Mouse (Mus musculus) left cerebral cortex, postnatal 25 days (tissue): Measurements from ENCODE around the gene Gm10401. TPM values are rescaled to one million over a fixed set of nuclear protein-coding genes. Genes with fewer than 3 reads are reported as not detected.

Experiments
- DNase-seq, 2 experiments: peaks; one replicate each; pipeline ENCODE4 v3.0.0; 2022; ENCODE audit warnings: low spot score in 2 of 2, mixed read lengths in 1 of 2
- intact Hi-C: fragments of 180-260 bp; cut with DNase I; formaldehyde crosslinking; loops from one replicate; pipeline ENCODE4 v1.15.1; 2025
- total RNA-seq, 2 experiments: library from RNA; stranded (reverse); gene quantifications; 2 replicates each; pipeline ENCODE4 v1.2.3; 2021

The Gm10401 gene
- not detected for total RNA-seq

DNA sequence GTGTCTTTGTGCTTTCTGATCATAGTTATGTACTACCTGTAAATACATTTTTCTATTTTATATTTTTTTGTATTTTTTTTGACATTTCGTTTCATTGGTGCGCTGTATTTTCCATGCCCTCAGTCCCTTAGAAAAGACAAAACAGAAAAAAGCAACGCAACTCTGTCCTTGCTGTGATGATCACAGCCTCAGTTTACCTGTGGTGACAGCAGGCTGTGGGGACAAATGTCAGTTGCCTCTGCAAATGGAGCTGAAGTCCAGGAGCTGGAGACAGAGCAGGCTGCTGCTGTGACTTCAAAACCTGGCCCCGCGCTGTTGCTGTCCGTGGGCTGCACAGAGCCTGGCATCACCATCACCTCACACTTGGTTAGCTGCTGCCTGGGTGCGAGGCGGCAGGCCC is at the start of gene Gm10401:
Gene Gm10401 (minus strand): TSS at position 101 of the 400 bp plus-strand sequence.
- DNase-seq: no peak
- intact Hi-C loops: no loop called here

DNA sequence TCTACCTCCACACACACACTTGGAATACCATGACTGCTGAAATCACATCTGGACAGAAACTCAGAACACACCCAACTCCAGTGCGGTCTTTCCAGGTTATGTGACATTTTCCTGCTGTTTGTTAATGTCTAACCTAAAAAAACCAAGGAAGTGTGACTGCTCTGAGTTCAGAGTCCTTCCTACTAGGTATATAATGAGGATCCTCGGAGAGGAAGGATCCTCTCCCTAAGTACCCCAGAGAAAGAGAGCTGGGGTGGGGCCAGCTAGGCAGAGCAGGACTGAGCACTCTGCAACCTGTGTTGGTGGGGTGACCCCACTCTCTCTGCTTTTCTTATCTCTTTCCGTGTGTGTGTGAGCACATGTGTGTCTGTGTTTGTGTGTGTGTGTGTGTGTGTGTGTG is 49.3 kb upstream of the Gm10401 start:
- intact Hi-C loops: no loop called here
- no peak for DNase-seq

DNA sequence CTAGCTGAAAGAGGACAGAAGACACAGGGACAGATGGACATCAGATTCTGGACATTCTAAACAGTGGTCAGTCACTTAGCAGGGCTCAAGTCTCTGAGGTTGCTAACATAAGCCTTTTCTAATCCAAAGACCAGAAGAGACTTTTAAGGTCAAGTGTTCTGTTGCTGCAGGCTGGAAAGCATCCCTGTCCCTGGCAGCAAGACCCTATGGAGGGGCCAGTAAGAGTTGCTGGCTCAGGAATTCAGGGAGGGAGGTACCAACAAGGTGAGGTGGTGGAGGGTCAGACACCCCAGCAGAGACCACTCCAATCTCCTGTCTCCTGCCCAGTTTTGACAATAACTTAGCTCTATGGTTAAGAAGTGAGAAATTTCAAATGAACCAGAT is 48.6 kb upstream of the Gm10401 start:
- no peak for DNase-seq
- intact Hi-C loops: no loop called here

DNA sequence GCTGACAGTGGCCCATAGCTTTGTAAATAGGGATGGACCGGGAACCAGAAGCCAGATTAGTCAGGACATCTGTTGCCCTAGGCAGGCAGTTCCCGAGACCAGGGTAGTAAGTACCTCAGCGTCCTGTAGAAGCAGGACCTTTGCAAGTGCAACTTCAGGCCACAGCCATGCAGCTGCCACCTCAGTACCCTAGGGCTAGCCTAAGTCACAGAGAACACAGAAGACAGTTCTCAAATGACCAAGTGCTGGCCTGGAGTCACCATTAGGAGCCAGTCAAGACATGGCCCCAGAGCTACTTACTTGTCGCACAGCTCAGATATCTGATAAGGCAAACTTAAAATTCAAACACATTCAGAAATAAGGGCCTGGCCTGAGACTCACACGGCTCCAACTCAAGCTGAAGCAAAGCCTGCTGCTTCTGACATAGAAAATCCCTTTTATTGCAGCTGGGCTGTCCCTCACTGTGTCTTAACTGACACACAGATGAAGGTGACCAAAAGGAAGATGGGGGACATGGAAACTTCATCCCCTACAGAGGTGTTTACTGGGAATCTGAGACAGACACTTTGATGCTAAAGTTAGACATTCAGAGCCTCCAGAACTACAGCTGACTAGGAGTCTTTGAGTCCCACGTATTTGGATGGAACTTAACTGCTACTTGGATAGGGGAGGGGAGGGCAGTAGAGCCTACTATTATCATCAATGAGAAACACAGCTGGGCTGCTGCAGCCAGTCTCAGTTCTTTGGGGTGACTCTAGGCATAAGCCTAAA is 48.1 kb upstream of the Gm10401 start:
- intact Hi-C loops: no loop called here
- no peak for DNase-seq

DNA sequence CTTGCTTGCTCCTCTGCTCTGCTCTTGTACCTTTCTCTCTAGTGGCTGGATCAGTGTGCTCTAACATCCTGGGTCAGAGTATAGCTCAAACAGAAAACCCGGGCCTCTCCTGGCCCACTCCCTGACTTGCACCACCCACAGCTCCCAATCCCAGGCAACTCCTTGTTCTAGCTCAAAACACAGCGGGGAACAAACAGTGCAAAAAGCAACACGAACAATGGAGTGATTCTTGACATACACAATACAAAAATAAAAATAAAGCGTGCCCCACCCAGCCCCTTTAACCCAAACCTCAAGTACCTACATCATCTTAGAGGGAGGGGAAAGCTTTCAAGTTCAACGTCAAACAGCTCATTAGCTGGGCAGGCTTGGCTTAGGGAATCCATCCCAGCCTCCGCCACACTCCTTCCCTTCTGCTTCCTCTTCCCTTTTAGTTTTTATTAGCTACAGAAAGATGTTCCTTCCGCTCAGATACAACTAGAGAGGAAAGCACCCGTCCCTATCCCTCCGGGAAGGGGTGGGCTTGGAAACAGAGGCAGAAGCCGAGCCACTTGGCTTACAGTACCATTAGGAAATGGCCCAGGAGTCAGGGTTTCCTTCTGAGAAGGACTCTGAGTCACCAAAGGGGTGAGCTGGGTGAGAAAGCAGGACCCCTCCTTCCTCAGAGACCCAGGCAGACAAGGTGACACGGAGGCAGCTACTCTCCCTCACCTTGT is 47.3 kb upstream of the Gm10401 start:
- intact Hi-C loops: no loop called here
- DNase-seq: no peak

DNA sequence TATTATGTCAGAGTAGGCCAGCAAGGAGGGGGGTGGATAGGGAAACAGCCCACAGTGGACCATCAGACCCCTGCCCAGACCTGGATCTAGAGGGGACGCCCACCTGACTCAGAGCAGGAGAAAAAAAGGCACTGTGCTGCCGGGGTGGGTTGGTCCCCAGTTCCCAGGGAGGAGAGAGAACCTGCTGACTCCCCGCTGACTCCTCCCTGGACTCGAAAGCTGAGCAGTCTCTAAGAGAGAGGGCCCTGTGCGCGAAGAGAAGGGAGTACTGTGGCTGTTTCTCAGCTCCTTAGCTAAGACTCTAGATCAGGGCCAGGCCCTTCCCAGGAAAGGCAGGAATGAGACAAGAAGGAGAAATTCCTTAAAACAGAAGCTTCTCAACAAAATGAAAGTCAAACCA is 46.4 kb upstream of the Gm10401 start:
- intact Hi-C loops: no loop called here

DNA sequence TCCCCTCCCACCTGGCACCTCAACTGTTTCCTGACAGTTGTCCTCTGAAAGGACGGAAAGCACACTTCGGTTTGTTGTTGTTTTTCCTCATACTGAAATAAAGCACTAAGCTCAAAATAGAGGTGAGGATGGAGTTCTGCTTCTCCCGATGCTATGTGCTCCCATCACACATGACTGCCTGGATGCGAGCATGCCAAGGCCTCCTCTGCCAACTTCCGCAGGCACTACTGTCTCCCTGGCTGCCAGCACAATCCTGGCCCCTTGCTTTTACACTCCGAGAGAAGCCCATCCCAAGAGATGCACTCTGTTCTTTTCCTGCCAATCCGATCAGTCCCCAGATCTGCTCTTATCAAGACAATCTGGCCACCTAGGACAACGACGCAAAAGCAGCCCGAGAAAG is 45.5 kb upstream of the Gm10401 start:
- peak; percentile 38 to 54 for DNase-seq
- intact Hi-C loops: no loop called here

More for the DNA sequence above, 46.4 kb upstream of the Gm10401 start:
- no peak for DNase-seq

DNA sequence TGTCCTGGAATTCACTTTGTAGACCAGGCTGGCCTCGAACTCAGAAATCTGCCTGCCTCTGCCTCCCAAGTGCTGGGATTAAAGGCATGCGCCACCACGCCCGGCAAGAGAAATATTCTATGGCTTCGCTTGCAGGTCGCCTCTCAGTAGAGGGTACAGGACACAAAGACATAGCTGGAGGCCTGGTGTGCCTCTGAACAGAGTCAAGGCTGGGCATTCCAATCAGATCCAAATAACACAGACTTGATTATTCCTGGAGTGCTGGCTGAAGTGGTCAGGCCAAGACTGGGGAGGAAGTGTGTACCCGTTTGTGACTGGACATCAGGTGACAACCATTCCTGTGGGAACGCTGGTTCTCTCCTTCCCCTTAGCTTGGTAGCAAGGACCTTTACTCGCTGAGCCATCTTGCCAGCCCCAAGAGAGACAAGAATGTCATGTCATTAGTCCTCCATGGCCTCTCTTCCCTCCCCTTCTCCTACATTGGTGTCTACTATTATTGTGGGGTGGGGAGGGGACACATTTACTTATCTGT is 44.1 kb upstream of the Gm10401 start:
- intact Hi-C loops: no loop called here

DNA sequence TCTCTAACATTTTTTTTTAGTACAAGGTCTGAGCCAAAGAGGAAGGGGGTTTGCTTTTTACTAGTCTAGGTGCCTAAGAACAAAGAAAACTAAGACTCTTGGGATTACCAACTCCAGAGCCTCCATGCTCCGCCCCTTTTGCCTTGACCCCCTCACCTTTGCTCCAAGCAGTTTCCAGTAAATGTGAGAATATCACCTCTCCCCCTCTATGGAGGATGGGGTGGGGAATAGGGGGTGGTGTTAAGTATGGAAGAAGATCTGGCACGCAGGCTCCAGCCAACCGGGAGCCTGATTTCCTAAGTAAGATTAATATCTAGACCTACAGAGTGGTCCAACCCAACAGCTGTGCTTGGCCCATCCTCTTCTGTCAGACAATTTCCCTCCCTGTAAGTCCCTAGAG is 42.6 kb upstream of the Gm10401 start:
- no peak for DNase-seq
- intact Hi-C loops: no loop called here

More for the DNA sequence above, 44.1 kb upstream of the Gm10401 start:
- DNase-seq: no peak

DNA sequence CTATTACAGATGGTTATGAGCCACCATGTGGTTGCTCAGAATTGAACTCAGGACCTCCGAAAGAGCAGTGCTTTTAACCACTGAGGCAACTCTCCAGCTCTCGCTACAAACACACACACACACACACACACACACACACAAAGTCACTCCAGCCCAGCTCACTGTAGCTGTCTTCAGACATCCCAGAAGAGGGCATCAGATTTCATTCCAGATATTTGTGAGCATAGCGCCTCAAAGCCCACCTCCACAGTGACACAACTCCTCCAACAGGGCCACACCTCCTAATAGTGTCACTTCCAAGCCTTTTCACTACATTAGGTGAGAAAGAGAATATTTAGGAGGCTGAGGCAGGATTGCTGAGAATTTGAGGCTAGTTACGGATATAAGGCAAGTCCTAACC is 41.0 kb upstream of the Gm10401 start:
- no peak for DNase-seq
- intact Hi-C loops: no loop called here

DNA sequence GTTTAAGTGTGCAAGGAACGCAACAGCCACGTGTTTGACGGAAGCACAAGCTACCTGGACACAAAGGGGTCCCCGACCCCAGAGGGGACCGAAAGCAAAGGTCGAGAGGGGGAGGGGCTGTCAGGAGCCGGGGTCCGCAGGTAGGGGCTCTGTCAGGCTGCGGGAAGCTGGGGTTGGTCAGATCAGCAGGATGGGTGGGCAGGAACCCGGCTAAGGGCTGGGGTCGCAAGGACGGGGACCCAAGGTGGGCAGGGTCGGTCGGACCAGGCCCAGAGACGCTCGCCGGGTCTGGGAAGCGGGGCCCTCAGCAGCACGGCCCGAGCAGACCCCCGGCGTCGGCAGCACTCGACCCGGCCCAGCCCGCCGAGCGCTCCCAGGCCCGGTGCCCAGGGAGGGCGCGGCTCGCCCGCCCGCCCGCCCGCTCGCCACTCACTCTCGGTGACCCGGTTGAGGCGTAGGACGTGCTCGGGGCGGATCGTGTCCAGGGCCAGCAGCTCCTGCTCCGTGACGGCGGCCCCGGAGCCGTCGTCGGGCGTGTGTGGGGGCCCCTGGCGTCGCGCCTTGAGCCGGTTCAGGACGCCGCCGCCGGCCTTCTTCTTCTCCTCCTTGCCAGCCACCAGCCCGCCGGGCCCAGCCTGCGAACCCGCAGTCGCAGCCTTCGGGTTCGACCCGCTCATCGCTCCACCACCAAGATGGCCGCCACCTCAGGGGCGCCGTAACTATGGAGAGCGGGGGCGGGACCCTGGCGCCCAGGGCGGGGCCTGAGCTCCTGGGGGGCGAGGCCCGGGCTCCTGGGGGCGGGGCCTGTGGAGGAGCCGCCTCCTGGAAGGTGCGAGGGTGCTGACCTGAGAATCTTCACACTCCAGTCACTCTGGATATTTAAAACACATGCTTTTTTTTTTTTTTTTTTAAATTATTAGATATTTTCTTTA is 36.4 kb upstream of the Gm10401 start, which contains the start of gene Unc119b:
Gene Unc119b (minus strand): TSS at position 742 of the 932 bp plus-strand sequence.
- peak; percentile 85 to 87 for DNase-seq
- intact Hi-C loops: no loop called here

DNA sequence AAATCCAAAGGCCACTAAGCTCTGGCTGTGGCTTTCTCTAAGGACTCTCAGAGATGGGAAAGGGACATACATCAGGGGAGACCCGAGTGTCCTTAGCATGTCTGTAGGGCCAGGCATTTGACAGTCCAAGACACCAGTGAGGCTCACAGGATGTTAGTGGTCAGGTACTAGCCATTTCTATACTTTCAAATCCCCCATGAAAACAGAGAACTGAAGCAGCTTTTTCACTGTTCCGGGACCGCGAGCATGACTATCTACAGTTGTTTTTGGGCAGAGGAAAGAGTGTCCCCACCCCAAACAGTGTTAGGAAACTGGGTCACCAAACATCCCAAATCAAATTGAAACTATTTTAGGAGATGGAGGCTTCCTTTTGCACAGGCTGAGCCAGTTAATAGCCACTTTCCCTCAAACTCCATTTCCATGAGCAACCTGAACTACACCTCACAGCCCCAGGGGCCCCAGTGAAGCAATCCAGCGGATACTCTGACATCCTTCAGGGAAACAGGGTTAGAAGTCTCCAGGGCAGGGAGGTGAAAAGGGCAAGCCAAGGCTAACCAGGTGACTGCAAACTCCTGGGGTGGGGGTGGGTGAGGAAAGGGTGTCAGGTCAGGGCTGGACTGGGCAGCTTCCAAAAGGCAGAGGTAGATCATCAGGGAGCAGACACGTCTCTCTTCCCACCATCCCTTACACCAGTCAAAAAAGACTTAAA is 35.4 kb upstream of the Gm10401 start:
- DNase-seq: no peak
- intact Hi-C loops: no loop called here

DNA sequence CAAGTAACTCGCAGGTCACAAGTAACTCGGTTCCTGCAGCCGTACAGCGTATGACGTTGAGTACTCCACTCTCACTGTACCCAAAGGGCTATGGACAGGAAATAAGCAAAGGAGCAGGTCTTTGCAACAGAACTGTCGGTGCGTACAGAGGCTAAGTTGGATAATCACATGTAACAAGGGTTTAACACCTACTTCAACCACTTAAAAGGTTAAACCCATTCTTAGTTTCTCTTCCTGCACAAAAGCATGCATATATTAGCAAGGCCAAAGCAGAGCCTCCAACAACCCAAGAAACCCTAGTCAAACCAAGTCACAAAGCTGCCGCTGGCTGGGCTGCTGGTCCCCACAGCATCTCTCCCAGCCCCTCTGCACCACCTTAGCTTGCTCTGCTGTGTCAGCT is 34.4 kb upstream of the Gm10401 start:
- intact Hi-C loops: no loop called here
- no peak for DNase-seq

DNA sequence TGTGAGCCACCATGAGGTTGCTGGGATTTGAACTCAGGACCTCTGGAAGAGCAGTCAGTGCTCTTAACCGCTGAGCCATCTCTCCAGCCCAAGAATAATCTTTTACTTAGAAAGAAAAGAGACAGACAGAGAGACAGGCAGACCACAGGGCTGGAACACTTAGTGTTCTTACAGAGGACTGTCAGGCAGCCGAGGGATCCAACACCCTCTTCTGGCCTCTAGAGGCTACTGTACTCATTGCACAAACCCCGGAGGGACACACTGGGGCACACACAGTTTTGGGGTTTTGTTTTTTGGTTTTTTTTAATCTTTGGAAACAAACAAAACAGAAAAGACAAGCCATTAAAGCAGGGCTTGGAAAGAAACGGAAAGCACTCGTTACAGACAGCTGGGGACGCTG is 31.2 kb upstream of the Gm10401 start:
- intact Hi-C loops: no loop called here
- DNase-seq: no peak

DNA sequence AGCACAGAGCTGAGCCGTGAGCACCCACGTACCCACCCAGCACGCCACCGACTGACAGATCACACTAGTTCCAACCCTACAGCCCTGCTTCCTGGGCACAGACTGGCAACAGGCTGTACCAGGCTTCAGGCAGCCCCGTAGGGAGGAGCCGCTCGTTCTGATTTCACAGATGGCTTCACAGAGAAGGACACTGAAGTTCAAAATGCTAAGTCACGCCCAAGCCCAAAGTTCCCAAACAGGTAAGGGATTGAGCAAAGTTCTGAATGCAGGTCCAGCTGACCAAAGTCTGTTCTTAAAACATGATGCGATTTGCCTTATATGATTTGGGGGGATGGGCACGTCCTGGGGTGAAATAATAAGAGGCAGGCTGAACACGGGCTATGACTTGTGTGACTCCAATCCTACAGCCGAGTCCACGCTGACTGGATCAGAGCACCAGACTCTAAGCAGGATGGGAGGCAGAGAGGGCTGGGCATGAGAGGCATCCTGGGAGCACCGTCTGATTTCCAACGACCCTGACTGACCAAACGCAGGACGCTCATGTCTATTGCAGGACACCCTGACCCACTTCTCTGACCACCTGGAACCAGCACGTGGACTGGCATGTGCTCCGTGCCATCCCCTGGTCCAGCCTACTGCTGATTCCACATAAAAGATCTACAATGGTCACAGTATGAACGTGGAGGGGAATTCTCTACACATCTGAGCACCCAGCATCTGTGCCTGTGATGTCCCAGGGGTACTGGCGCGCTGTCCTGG is 29.5 kb upstream of the Gm10401 start:
- no peak for DNase-seq
- intact Hi-C loops: no loop called here

DNA sequence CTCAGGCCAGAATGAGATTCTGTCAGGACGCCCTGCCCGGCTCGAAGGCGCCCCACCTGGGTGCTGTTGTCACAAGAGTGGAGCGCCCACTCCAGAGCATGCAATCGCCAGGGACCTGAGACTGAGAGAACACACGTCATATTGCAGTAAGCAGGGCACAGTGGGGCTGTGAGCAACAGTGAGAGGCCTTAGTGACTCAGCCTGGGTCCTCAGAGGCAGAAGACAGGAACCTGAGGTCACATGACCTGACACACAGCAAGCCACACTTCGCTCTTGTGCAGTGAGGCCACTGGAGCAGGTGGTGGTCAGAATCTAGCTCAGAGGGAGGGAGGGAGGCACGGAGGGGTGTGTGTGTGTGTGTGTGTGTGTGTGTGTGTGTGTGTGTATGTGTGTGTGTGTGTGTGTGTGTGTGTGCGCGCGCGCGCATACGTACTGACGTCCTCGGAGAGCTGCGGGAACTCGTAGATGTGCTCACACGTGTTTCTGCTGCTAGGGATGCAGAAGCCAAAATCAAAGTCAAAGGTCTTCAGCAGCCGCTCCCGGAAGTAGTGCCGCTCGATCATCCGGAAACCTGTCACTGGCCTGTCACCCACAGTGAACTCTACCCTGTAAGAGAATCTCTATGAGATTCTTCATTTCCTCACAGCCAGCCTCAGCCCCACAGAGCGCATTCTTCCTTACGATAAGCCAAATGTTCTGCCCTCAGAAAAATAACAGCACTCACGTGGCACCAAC is 28.6 kb upstream of the Gm10401 start:
- intact Hi-C loops: no loop called here
- DNase-seq: no peak

DNA sequence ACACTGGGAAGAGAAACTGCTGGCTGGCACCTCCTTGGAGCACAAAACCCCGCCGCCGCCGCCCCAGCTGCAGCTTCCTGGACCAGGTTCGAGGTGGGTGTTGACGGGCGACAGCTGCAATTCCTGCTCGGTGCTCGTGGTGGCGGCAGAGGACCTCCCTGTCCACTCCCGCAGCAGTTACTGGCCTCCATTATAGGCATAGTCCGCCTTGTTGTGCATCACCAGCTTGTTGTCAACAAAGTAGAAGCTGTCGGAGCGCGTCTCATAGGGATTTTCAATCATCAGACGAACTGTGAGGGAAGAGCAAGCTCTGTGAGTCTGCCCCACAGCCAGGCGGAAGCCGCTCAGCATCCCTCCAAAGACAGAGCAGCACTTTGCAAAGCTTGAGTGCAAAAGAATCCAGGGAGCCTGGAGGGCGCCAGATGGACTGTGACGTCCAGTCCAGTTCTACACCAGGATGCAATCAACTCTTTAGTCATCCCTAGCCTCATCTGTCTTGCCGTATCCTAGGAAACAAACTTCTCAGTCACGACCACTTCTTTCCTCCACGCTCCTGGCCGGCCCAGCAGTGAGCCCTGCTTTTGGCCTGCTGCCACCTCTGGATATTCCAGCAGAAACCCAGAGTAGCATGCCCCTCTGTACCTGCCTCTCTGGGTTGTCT is 27.2 kb upstream of the Gm10401 start:
- intact Hi-C loops: loop anchor here (1.0 to 2.0 kb wide), 2 partner anchors 33 to 111 kb away; partner anchors contain the start of gene Mlec
- peak; percentile 87 to 94 for DNase-seq
